Mouse (Mus musculus): ENCODE results near the gene Gnai1.

The Gnai1 gene

DNA sequence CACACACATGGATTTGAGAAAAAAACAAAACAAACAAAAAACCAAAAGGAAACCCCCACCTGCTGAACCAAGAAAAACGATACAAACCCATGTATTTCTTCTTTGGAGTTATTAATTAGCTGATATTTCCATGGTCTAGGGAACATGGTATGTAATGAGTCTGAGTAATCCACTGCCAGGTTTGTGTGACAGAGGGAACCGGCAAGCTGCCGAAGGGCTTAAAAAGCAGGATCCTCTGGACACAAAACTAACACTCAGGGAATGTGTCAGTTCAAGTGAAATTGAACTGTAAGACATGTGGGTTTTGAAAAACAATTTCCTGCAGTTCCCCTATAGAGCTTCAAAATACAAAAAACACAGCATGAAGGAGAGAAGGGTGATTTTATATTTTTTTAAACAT is 72.1 kb downstream of the Gnai1 start:
- in situ Hi-C loops (cut with MboI), result no loop called here

DNA sequence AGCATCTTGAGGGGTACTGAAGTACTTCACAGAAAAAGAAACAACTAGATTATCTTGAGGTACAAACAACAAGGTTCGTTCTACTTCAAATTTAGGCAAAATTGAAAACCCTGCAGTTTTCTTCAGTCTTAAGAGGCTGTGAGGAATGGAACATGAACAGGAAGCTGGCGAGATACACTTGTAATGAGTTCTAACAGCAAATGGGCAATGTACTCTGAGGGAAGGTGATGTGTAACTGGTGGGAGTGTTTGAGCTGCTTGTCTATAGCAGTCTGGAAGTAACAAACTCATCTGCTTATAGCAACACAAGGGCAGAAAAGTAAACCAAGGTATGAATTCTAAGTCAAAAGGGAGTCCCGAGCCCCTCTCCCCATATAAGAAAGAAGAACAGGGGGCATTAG is 78.1 kb downstream of the Gnai1 start:
- in situ Hi-C loops (cut with MboI), result no loop called here

GRCm38 (mm10) chr5:18274352-18274940 is 85.7 kb downstream of the Gnai1 start:
- in situ Hi-C loops (cut with MboI), result no loop called here

- in situ Hi-C loops (cut with MboI), result no loop called here
Measured at GRCm38 (mm10) chr5:18273291-18274284, 86.6 kb downstream of the Gnai1 start.

DNA sequence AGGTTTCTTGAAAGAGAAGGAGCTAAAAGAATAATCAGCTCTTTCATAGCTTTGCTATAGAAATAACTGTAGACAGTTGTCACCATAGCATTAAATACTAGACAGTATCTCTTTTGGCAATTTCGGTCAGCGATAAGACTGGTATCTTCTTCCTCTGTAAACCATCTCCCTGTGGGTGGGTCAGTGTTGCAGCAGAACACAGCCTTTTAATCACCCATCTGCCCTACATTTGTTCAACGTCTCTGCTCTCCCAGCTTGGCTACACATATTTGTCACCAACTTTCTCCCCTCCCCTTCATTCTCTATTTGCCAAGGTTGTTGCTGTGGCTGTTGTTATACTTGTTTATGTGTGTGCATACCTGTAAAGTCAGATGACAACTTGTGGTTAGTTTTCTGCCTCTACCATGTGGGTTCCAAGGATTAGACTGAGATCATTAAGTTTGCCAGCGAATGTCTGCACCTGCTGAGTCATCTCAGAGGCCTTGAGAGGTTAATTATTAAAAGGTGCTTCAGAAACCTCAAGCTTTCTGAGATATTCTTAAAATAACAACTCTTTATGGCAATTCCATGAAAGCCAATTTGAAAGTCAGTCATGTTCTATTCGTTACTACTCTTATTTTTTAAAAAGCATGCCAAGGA is 109.7 kb downstream of the Gnai1 start:
- in situ Hi-C loops (cut with MboI), result no loop called here

GRCm38 (mm10) chr5:18249132-18249531 is 111.0 kb downstream of the Gnai1 start:
- in situ Hi-C loops (cut with MboI), result no loop called here

- in situ Hi-C loops (cut with MboI), result no loop called here
Measured at GRCm38 (mm10) chr5:18229396-18229795, 130.8 kb downstream of the Gnai1 start.

GRCm38 (mm10) chr5:18228866-18229265 is 131.3 kb downstream of the Gnai1 start:
- in situ Hi-C loops (cut with MboI), result no loop called here

GRCm38 (mm10) chr5:18220873-18221272 is 139.3 kb downstream of the Gnai1 start:
- in situ Hi-C loops (cut with MboI), result no loop called here

- in situ Hi-C loops (cut with MboI), result no loop called here
Measured at GRCm38 (mm10) chr5:18218292-18218691, 141.9 kb downstream of the Gnai1 start.

DNA sequence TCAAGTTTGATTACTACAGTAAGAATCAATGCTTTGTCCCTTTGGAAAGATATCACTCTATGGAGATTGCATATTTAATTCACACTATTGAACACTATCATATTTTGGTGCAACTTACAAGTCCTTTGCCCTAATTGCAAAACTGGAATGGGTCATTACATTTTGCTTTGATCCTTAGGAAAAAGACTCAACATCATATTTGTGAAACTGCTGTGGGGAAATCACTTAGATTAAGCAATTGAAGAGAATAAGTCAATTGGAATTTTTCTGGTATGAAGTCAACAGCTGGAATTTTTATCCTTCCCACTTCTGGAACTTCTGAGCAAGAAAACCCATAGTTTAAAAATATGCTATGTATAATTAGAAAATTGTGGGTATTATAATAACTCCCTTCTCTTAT is 142.3 kb downstream of the Gnai1 start:
- in situ Hi-C loops (cut with MboI), result no loop called here
